Mouse (Mus musculus): Measurements from ENCODE around the gene Cacnb3.

Gene Cacnb3

GRCm38 (mm10) chr15:98640157-98640556, 9.5 kb downstream of the Cacnb3 start:
- no peak for DNase-seq

GRCm38 (mm10) chr15:98644406-98644805, 13.8 kb downstream of the Cacnb3 start:
- DNase-seq, result peak; percentile 86

- DNase-seq, result peak; percentile 88
These were observed 14.7 kb downstream of the Cacnb3 start for GRCm38 (mm10) chr15:98645057-98646026.

- DNase-seq, result peak; percentile 86
These were observed 16.1 kb downstream of the Cacnb3 start for GRCm38 (mm10) chr15:98646737-98647136.

- peak; percentile 87 for DNase-seq
These were observed 16.7 kb downstream of the Cacnb3 start for GRCm38 (mm10) chr15:98647308-98647707.

- DNase-seq, result no peak
These were observed 17.4 kb downstream of the Cacnb3 start for GRCm38 (mm10) chr15:98648071-98648470.

- no peak for DNase-seq
These were observed 20.8 kb downstream of the Cacnb3 start for GRCm38 (mm10) chr15:98651431-98651830.

GRCm38 (mm10) chr15:98652174-98652573, 21.5 kb downstream of the Cacnb3 start:
- no peak for DNase-seq

GRCm38 (mm10) chr15:98656982-98657751, 26.5 kb downstream of the Cacnb3 start:
- no peak for DNase-seq

- peak; percentile 86 for DNase-seq
These were observed 31.5 kb downstream of the Cacnb3 start for GRCm38 (mm10) chr15:98662198-98662566.

- DNase-seq, result peak; percentile 99
These were observed 32.2 kb downstream of the Cacnb3 start, which contains the start of gene Ddx23 for GRCm38 (mm10) chr15:98662567-98663545. TSS of gene Ddx23 (minus strand) at chr15:98662894.

GRCm38 (mm10) chr15:98664042-98664907, 33.6 kb downstream of the Cacnb3 start:
- no peak for DNase-seq

- peak; percentile 95 for DNase-seq
These were observed 42.0 kb downstream of the Cacnb3 start for GRCm38 (mm10) chr15:98672592-98672991.

- DNase-seq, result no peak
These were observed 43.1 kb downstream of the Cacnb3 start for GRCm38 (mm10) chr15:98673732-98674131.

- DNase-seq, result peak; percentile 88
These were observed 43.8 kb downstream of the Cacnb3 start for GRCm38 (mm10) chr15:98674284-98674993.

GRCm38 (mm10) chr15:98674994-98675545, 44.4 kb downstream of the Cacnb3 start:
- peak; percentile 78 for DNase-seq

- no peak for DNase-seq
These were observed 45.1 kb downstream of the Cacnb3 start for GRCm38 (mm10) chr15:98675634-98676250.

- peak; percentile 95 for DNase-seq
These were observed 45.8 kb downstream of the Cacnb3 start for GRCm38 (mm10) chr15:98676471-98676870.

- peak; percentile 100 for DNase-seq
These were observed 46.5 kb downstream of the Cacnb3 start, which contains the start of gene Rnd1 for GRCm38 (mm10) chr15:98676940-98677728. TSS of gene Rnd1 (minus strand) at chr15:98677461.

Measured in heart, adult 11 months (tissue).